Mouse (Mus musculus) heart, adult 2 months (tissue): ENCODE measurements at regions not wholly inside any gene's neighbourhood (a gene's known extent, or its start where the extent isn't known, plus 50 kb on each side); places are given as distances from the start of the nearest gene placed in this dataset.

ENCODE experiments used
- CTCF ChIP-seq: fragments of 200-600 bp; IDR thresholded peaks from 2 replicates; pipeline ENCODE4 v1.8.1; 2022; ENCODE audit warnings: antibody characterized with exemption, mild to moderate bottlenecking, moderate library complexity
- POLR2A ChIP-seq: fragments of 200-500 bp; IDR thresholded peaks from 2 replicates; pipeline ENCODE4 v1.6.1; 2011; ENCODE audit warnings: mild to moderate bottlenecking, low read depth, low read length, control low read depth; ENCODE audit not compliant: insufficient read depth

- TF ChIP-seq POLR2A (no peak), CTCF (peak; percentile 59)
Measured at GRCm38 (mm10) chr2:122937922-122938321, 172.9 kb downstream of the Sqor start.
